Mouse (Mus musculus) frontal cortex, postnatal 14 days (tissue): ENCODE data around the gene 2810004N23Rik.
"Not testable (repeated sequence)": the region's sequence is repeated elsewhere in the genome, so short reads cannot be mapped to it uniquely, and the experiment has no call there.

ENCODE experiments used
- DNase-seq, 2 experiments: peaks; one replicate each; pipeline ENCODE4 v3.0.0; 2022; ENCODE audit warnings: low spot score in 2 of 2

2810004N23Rik gene

GRCm38 (mm10) chr8:124866669-124867068 lies 3.7 kb upstream of the 2810004N23Rik start:
- no peak for DNase-seq

DNA sequence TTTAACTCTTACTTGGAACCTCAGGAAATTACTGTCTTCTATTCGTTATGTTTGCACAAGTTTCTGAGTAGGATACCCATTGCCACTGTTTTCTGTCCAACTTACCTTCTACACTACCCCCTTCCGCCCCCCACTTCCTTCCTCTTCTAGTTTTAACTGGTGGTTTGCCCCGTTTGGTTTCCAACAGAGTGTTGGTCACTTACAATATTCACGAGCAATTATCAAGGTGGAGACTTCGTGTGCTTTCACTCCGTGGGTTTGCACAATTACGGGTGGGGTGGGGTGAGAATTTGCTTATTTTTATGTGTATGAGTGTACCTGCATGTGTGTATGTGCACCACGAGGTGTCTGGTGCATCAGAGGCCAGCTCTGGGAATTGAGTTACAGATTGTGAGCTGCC lies 809 bp upstream of the 2810004N23Rik start:
- no peak for DNase-seq

- no peak for DNase-seq
Measured at GRCm38 (mm10) chr8:124863163-124863677, 300 bp upstream of the 2810004N23Rik start.

DNA sequence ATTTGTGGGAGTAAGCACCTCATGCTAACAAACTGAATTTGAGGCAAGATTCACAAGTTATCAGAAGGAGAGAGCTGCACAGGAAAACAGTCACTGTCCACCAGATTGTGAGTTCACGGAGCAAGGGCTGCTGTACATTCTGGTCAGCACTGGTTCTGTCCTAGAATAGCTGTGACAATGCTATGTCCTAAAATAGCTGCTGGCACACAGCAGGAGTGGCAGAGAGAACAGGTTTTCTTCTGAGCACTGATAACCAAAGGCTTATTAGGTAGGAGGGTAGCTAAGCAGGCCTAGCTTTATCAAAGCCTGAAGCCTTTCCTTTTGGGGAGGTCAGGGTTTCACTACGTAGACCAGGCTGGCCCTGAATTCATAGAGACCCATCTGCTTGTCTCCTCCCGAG lies 2.7 kb downstream of the 2810004N23Rik start:
- no peak for DNase-seq

DNA sequence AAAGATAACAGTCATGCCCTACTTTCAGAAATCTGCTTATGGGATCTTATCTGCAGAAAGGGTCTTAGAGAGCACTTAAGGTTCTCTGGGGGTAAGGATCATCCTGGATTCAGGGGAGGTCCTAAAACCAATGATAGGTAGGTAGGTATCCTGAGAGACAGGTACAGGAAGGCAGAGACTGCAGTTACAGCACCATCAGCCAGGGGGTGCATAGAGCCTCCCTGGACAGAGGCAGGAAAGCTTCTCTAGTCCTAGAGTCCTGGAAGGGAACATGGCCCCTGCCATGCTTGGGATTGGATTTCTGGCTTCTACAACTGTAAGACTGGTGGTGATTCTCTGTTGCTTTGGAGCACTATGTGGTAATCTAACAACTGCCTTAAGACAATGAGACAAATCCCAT lies 3.5 kb downstream of the 2810004N23Rik start:
- no peak for DNase-seq

DNA sequence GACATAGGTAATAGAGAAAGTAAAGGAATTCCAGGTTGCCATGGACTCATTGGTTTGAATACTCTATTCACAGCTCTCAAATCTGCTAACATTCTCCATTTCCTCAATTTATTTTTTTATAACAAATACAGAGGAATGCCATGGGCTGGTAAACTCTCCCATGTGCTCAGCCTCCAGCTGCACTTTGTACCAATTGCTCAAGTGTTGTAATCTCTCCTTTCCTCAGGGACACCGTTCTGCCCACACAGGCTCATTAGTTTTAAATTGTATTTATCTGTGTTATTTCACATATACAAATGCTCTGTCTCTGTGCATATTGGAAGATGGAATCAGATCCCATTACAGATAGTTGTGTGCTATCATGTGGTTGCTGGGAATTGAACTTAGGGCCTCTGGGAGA lies 9.4 kb downstream of the 2810004N23Rik start:
- DNase-seq, result no peak

GRCm38 (mm10) chr8:124845573-124845972 lies 17.3 kb downstream of the 2810004N23Rik start:
- no peak for DNase-seq

- no peak for DNase-seq
Measured at GRCm38 (mm10) chr8:124845131-124845530, 17.8 kb downstream of the 2810004N23Rik start.

- DNase-seq, result not testable (repeated sequence)
Measured at GRCm38 (mm10) chr8:124842929-124843328, 20.0 kb downstream of the 2810004N23Rik start.

GRCm38 (mm10) chr8:124841775-124842174 lies 21.1 kb downstream of the 2810004N23Rik start:
- no peak for DNase-seq

- DNase-seq, result no peak
Measured at GRCm38 (mm10) chr8:124840900-124841299, 22.0 kb downstream of the 2810004N23Rik start.

GRCm38 (mm10) chr8:124839371-124839770 lies 23.5 kb downstream of the 2810004N23Rik start:
- DNase-seq, result no peak

DNA sequence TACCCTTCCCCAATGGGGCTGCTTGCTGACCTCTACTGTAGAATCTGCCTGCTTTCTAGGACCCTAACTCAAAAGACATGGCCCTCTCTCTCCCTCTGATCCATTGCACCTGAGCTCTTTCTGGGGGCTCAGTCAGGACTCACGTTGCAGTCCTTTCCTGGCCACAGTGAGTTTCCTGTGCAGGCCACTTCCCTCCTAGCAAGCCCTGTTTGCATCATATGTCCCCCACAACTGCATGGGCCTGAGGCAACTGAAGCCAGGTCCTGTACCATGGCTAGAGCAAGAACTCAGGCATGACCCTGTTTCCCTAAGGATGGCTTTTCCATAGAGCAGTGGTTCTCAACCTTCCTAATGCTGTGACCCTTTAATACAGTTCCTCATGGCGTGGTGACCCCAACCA lies 25.0 kb downstream of the 2810004N23Rik start:
- no peak for DNase-seq

DNA sequence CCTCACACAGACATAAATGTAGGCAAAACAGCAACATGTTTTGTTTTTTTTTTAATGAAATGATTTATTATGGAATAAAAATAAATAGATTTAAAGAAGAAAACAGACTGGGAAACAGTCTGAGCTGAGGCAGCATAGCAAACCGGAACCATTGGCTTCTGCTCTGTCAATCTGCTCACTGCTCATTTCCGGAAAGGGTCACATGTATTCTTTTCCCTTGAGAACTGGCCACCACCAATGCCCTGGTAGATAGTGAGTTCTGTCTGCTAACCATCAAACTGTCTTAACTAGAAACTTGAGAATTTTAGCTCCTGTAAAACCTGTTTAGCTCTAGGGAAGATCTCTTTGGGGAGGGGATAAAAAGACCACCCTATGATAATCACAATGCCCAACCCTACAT lies 26.0 kb downstream of the 2810004N23Rik start:
- no peak for DNase-seq

- DNase-seq, result no peak
Measured at GRCm38 (mm10) chr8:124836273-124836672, 26.6 kb downstream of the 2810004N23Rik start.

- no peak for DNase-seq
Measured at GRCm38 (mm10) chr8:124835848-124836247, 27.1 kb downstream of the 2810004N23Rik start.

- DNase-seq, result no peak
Measured at GRCm38 (mm10) chr8:124833430-124834205, 29.3 kb downstream of the 2810004N23Rik start.

- DNase-seq, result no peak
Measured at GRCm38 (mm10) chr8:124831941-124832340, 31.0 kb downstream of the 2810004N23Rik start.

- no peak for DNase-seq
Measured at GRCm38 (mm10) chr8:124831531-124831930, 31.4 kb downstream of the 2810004N23Rik start.

DNA sequence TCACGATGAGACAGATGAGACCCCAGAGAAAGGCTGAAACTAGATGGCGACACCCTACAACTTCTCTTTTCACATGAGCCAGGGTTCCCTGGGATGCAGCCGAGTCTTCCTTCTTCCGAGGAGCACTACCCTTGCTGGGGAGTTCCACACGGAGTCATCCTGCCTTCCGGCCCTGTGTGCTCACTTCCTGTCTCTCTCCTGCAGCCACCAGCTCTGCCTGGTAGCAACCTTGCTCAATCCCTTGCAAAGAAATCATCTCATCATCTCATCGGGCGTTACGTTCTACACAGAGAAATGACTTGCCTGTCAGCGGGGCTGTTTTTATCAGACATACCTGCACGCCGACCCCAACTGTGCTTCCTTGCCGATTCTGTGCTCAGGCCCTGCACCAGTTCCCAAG lies 32.9 kb downstream of the 2810004N23Rik start:
- no peak for DNase-seq

DNA sequence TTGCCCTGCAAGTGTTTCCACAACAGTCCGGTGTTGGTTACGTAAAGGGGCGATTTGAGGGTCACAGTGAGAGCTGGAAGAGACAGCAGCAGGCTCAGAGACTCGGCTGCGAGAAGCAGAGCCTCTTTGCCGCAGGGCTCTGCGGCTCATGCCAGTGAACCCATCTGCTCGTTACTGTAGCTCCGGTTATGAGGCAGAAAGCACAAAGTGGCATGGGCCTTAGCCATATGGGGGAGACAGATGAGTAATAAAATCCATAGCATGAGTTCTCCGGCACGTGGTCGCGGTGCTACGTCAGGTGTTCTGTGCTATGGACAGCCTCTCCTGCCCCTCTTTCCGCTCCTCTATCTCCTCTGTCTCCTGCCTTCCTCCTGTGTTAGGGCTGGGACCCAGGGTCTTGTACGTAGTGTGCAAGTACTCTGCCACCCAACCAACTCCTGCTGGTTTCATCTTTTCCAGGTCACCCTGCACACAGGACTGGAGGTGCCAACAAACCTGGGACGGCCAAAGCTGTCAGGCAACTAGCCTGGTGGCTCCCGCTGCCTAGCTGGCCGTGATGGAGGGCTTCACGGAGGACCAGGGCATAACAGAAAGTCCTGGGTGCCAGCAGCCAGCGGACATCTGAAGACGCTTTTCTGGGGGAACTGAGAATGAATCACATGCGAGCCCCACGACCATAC lies 34.2 kb downstream of the 2810004N23Rik start:
- DNase-seq, result no peak

DNA sequence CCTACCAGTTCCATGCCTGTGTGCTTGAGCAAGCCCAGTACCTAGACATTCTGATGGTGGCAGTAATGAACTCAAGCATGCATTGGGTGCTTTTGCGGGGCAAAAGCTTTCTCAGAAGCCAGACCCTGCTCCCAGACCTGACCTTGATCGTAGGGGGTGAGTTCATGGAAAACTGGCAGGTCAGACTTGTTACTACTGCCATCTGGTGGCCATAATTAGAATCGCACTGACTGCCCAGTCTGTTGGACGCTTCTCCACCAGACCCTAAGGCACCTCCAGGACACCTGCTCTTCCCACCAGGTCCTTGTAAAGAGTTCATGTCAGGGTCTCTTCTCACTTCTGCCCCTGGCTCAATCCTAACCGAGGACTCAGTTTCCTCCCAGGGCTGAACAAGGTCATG lies 35.5 kb downstream of the 2810004N23Rik start:
- peak in 1 of 2 experiments; percentile 41 for DNase-seq

- no peak for DNase-seq
Measured at GRCm38 (mm10) chr8:124826658-124827057, 36.3 kb downstream of the 2810004N23Rik start.
